26 mouse cellular contexts compared by ENCODE assay signal in the genomic region with DNA sequence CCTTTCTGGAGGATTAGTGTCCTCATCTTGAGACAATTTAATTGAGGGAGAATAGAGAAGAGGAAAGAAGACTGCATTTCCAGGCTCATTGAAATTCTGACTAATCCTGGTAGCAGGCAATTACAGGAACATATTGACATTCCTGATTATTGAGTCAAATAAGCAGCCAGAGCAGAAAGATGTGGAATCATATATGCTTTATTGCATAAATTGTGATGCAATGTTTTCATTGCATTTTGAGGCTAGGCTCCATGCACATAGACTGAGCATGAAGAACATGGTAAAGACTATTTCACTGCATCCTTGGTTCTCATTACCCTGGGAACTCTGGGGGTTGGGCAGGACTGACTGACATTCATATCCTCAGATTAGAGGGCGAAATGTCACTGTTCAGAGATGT.
"Had no signal": no experiment of that assay in that cellular context is flagged by ENCODE, and none has a peak within 500 bp of the region (broad histone marks: within the 10 kb centered on the region; RNA-seq: fewer than 3 reads in every experiment).

No protein-coding gene starts in this region.

- H3K9me3 ChIP-seq: heart, embryonic 13.5 days; heart, embryonic 15.5 days; intestine, embryonic 15.5 days; limb, embryonic 13.5 days; limb, embryonic 15.5 days had no signal

- H3K27ac ChIP-seq: heart, adult 2 months; heart, embryonic 13.5 days; heart, embryonic 15.5 days; hindbrain, embryonic 14.5 days; intestine, embryonic 15.5 days; limb, embryonic 13.5 days; limb, embryonic 15.5 days; liver, embryonic 14.5 days had no signal

- H3K36me3 ChIP-seq: heart, embryonic 13.5 days; heart, embryonic 15.5 days; intestine, embryonic 15.5 days; limb, embryonic 13.5 days; limb, embryonic 15.5 days had no signal

- H3K4me1 ChIP-seq: intestine, embryonic 15.5 days; limb, embryonic 15.5 days had no signal

- ATAC-seq: hindbrain, embryonic 16.5 days; inflammation-experienced regulatory T-cells, adult 6 months; intestine, embryonic 15.5 days; intestine, postnatal 0 days had no signal

- H3K27me3 ChIP-seq: heart, embryonic 13.5 days; heart, embryonic 15.5 days; intestine, embryonic 15.5 days; limb, embryonic 13.5 days; limb, embryonic 15.5 days had no signal

- DNase-seq: gastrocnemius, postnatal 14 days; gastrocnemius, postnatal 36 days; heart, adult 11 months; heart, adult 2 months; heart, postnatal 14 days; heart, postnatal 36 days; kidney, adult 18-20 months; kidney, adult 8-10 months; kidney, postnatal 10 days; kidney, postnatal 25 days; kidney, postnatal 4 days; layer of hippocampus, adult 9-11 months; layer of hippocampus, postnatal 36 days; left cerebral cortex, postnatal 4 days had no signal

- H3K4me3 ChIP-seq: heart, adult 2 months; heart, embryonic 13.5 days; heart, embryonic 15.5 days; intestine, embryonic 15.5 days; limb, embryonic 13.5 days; limb, embryonic 15.5 days had no signal

- H3K4me2 ChIP-seq: heart, embryonic 11.5 days; heart, embryonic 13.5 days; heart, embryonic 15.5 days; hindbrain, embryonic 14.5 days; intestine, embryonic 15.5 days; limb, embryonic 13.5 days; limb, embryonic 15.5 days; liver, embryonic 11.5 days had no signal

- H3K9ac ChIP-seq: heart, embryonic 13.5 days; heart, embryonic 15.5 days; hindbrain, embryonic 14.5 days; intestine, embryonic 15.5 days; limb, embryonic 13.5 days; limb, embryonic 15.5 days; liver, embryonic 14.5 days had no signal
